Mouse (Mus musculus) liver, adult 2 months (tissue): ENCODE data around the gene Ctr9.

Source experiments
- CTCF ChIP-seq: fragments of 200-500 bp; IDR thresholded peaks from 2 replicates; pipeline ENCODE4 v1.5.1; 2011; ENCODE audit warnings: low read depth, low read length, control low read depth
- POLR2A ChIP-seq: fragments of 200-500 bp; IDR thresholded peaks from 2 replicates; pipeline ENCODE4 v1.6.1; 2011; ENCODE audit warnings: low read length, control low read depth; ENCODE audit not compliant: insufficient read depth; ENCODE audit errors: extremely low read depth

DNA sequence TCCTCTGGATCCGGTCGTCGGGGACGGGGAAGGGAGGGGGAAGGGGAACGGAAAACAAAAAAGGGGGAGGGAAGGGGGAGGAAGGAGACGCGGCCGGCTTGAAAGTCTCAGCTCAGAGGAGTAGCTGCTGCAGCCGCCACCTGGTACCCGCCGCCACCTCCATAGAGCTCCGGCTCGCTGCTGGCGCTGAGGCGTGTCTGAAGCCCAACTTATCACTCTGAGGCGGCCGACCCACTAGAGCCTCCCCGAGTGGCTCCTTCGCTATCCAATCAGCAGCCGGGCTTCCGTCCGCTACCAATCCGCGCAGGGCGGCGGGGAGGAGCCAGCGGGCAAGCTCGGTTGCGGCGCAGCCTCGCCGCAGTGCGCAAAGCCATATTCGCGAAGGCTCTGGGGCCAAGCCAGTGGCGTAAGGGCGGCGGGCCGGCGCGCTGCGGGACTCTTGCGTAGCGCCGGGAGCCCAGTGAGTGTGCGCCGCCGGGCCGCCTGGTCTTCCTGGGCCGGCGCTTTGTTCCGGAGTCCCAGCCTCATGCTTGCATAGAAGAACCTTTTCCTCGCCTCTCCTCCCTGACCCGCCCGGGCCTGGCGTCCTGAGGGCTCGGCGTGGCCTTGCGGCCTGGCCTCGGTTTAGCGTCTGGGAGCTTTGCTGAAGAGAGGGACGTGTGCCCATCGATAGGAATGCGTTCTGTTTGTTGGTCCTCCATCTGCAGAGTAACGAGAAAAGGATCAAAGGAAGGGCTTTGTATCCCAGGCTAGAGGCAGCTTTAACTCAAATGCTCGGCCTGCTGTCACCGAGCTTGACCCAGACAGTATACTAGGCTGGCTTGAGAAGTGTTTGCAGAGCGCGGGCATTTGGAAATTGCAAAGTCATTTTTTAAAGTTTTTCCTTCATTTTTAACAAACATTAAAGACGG is 54.3 kb downstream of the Ctr9 start, which contains the start of gene Eif4g2:
- no peak for TF ChIP-seq CTCF
- TF ChIP-seq POLR2A = peak; percentile 98
